Mouse (Mus musculus) layer of hippocampus, adult 11-12 months (tissue): ENCODE results near the gene Aifm1.
"Not testable (repeated sequence)": the region's sequence is repeated elsewhere in the genome, so short reads cannot be mapped to it uniquely, and the experiment has no call there.

Experiments used
- DNase-seq: peaks from one replicate; pipeline ENCODE4 v3.0.0; 2022; ENCODE audit warnings: low spot score

Gene Aifm1

DNA sequence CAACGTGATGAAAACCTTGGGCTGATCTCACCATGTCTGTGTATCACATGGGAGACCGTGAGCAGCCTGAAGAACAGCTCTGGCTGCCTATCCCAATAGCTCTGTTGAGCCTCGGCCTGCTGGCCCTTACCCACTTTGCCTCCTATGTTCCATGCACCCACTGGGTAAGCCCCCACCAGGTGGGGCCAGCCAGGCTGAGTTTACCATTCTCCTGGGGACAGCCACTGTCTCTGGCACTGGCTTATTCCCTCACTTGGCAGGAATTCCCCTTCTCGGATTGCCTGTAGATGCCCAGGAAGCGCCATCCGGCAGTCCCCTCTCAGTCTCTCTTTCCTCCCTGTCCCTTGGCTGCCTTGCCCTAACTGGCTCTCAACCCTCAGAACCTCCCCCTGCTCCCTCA lies 56.4 kb downstream of the Aifm1 start:
- DNase-seq = no peak

DNA sequence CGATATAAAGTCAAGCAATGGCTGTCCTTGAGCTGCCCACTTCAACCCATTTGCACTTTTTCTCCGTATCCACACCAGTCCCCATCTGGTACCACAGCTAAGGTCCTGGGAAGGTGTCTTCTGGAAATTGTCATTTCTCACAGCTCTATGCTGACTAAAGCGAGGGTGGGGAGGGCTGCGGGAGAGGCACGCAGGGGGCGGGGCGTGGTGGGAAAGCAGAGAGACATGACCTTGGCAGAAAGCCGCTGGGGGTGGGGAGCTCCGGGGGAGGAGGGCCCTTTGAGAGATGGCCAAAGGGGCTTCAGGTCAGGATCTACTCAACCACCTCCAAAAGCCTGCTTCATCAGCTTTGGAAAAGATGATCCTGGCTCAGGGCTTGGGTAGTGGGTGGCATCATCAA lies 58.3 kb downstream of the Aifm1 start:
- DNase-seq = no peak

DNA sequence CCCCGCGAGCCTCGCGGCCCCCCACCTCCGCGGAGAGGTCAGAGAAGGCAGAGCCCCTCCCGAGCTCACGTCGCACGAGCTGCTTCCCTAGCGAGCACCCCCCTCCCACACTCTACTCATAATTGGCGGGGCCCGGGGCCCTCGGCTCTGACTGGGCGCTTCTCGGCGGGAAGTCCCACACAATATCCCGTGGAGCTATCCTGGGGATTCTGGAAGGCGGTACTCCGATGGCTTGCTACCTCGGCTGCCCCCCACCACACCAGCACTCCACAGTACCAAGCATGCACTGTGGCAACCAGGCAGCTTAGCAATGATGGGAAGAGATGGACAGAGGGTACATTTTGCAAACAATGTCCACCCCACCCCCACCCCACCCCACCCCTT lies 58.9 kb downstream of the Aifm1 start:
- no peak for DNase-seq

DNA sequence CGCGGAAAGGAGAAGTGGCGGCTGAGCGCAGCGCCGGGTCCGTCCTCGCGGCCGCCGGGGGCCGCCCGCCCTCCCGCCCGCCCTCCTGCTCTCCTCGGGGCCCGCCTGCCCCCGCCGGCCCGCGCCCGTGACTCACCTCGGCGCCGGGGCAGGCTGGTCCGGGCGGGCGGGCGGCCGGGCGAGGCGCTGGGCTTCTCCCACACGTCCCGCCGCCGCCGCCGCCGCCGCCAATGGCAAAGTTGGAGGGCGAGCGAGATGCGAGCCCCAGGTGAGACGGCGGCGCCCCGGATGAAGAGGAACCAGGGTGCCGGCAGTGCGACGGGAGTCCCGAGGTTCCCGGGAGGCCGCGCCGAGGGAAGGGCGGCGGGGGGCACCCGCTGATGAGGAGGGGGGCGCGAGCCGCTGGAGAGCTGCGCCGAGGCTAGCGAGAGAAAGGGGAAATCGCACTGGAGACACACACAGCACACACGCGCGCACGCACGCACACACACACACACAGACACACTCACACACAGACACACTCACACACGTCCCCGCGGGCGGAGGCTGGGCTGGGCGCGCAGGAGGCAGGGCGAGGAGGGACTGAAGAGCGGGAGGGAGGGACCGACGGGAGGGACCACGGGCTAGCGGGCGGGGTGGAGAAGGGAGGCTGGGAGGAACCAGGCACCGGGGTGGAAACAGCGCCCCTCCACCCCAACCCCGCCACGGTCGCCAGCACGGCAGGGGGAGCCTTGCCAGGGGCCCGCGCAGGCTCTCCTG lies 59.4 kb downstream of the Aifm1 start:
- DNase-seq = peak; percentile 39

DNA sequence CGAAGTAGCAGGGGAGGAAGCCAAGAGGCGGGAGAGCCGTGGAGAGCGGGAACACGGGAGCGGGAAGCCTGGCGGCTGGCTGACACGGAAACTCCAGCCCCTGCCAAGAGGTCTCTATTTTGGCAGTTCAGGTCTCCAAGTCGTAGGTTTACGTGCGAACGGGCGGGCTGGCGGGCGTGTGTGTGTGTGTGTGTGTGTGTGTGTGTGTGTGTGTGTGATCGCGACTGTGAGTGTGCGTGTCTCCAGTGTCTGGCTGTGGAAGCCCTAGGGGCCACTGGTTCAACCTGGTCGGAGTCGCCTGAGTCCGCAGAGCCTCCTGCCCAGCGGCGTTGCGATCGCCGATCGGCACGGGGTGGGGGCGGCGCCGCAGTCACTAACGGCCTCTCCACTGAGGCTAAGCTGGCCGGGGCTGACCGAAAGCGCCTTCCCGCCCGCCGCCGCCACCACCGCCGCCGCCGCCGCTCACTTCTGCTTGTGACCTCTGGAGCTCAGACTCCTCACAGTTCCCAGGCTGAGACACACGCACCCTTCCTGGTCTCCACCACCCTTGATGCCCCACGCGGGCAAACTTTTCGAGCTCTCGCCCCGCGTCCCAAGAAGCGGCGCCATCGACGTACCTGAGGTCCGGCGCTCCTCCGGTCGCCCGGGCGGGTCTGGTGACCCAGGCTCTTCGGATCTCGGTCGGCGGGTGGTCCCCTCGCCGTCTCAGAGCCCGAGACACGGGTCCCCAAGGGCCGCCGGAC lies 60.3 kb downstream of the Aifm1 start:
- DNase-seq = no peak

DNA sequence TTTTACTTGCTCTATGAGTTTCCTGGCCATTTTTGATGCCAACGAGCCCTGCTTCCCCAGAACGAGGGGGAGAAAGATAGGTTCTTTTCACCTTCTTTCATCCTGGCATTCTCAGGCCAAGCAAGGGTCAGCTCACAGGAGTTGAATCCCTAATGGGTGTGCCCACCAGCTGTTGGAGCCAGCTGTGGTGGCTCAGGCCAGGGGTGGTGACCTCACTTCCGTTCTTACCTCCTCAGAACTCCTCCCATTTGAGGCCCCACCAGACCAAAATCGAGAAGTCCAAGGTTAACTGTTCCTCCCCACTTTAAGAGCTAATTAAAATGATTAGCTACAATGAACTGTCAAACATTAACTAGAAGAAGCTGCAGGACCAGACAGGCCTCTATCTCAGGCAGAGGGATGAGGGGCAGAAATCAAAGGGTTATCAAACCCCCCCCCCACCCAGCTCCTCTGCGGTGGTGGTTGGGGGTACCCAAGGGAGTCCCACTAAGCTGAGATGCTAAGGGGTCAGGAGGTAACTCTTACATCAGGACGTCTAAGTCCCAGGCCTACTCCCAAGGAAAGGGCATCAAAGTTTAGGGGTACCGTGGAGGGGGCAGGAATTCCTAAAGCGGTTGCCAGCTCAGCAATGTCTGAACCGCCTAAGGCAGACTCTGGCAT lies 61.0 kb downstream of the Aifm1 start:
- DNase-seq = no peak

DNA sequence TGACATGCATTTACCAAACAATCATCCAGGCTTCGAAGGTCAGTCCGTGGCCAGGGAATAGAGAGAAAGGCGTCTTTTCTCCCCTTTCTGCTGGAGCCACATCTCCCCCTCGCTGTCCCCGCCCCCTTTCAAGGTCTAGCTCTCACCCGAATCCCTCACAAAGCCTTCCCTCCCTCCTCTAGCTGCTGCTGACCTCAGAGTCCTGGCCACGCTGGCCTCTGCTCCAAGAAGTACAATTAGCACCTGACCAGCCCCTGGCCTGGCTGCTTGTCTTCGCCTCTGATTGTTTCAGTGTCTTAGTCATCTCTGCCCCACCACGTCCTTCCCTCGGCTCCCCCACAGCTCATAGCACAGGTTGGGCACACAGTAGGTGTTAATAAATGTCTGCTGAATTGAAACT lies 63.7 kb downstream of the Aifm1 start:
- DNase-seq = no peak

DNA sequence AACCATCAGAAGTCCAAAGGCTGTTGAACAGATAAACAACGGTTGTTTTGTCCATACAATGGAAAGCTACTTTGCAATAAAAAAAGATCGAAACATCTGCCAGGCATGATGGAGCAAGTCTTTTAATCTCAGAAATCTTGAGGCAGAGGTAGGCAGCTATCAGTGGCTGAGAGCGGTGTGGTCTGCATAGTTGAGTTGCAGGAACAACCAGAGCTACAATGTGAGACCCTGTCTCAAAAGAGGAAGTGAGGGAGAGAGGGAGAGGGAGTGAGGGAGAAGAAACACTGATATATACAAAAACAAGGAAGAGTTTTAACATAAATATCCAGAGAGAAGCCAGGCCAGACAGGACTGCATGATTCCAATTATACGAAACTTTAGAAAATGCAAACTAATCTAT lies 68.7 kb downstream of the Aifm1 start:
- DNase-seq = no peak

DNA sequence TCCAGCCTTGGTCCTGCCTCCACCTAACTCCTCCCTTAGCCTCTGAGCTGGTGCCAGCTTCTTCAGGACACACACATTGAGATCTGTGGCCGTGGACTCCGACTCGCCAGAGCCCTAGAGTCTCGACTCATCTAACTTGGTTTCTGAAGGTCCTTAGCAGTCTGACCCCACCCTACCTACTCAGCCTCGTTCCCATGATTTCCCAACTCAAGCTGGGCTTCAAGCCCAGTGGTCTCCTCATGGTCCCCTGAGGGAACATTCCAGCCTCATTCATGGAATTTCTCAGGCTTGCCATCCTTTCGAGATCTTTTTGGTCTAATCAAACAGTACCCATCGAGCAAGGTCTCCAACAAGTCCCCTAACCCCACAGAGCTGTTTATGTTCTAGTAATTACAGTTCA lies 71.4 kb downstream of the Aifm1 start:
- DNase-seq = no peak

DNA sequence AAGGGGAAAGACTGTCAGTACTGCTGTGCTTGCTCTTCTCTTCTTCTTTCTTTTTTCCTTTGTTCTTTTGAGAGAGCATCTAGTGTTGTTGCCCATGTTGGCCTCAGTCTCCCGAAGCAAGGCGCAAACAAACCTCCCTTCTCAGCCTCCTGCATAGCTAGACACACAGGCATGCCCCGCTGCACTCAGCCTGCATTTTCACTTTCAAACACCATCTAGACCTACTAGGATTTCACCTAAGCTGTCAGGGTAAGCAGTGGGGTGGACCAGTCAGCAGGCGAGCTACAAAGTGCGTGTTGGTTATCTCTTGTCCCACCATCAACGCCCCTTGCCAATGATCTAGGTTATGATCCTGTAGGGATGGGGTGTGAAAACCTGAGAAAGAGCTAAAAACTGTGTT lies 71.8 kb downstream of the Aifm1 start:
- DNase-seq = no peak

DNA sequence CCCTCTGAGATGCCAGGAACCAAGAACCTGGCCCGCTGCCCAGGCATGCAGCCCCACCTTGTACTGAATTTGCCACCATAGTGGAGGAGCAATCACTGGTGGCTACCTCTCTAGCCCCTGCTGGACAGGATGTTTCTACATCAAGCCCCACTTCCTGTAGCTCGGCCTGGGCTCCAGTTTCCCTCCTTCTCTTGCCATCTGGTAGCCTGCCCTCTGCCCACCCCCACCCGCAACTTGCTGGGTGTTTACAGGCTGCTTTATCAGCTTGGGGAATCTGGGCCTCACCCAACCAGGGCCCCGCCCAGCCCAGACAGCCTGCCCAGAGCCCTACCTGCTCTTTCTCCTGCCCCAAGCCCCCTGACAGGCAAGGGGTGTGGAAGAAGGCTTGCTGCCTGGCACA lies 74.3 kb downstream of the Aifm1 start:
- DNase-seq = no peak

DNA sequence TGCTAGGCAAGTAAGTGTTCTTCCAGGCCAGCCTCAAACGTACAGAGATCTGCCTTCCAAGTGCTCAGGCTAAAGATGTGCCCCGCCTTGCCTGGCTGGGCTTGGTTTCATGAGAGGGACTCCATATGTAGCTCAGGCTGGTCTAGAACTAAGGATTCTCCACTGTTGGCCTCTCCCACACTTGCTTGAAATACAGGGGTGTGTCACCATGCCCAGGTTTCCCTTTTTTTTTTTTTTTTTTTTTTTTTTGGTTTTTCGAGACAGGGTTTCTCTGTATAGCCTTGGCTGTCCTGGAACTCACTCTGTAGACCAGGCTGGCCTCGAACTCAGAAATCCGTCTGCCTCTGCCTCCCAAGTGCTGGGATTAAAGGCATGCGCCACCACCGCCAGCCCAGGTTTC lies 77.3 kb downstream of the Aifm1 start:
- DNase-seq = not testable (repeated sequence)

DNA sequence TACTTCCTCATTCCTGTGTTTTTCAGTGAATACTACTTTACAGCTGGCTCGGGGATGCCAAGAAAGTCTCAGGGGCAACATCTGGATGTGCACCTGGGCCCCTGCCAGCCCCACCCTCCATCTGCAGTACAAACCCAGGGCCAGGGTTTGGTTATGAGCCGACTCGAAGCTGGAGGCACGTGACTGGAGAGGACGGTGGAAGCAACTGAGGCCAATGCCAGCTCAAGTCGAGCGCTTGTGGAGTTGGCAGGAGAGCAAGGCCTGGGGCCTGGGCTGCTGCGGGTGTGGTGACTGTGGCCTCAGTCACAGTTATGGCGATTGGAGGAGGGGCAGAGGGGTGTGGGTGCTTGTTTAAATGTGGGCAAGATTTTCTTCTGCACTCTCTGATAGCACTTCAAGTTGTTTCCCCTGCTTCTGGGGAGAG lies 77.9 kb downstream of the Aifm1 start:
- DNase-seq = no peak

DNA sequence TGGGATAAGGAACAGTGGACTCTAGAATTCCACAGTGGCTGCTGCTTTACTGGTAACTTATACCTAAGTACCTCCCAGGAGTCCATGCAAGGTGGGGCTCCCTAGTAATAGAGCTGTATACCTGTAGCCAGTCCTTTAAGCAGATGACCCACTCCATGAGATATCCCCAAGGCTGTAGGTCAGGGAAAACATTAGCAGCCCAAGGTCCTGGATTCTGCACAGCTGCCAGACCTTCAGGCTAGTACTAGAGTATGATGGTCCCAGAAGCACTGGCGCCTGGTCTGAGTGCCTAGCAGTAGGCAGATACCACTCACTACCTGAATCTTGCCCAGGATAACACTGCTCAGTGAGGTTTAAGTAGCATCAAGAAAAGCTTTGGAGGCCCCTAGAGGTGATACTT lies 79.1 kb downstream of the Aifm1 start:
- DNase-seq = no peak

DNA sequence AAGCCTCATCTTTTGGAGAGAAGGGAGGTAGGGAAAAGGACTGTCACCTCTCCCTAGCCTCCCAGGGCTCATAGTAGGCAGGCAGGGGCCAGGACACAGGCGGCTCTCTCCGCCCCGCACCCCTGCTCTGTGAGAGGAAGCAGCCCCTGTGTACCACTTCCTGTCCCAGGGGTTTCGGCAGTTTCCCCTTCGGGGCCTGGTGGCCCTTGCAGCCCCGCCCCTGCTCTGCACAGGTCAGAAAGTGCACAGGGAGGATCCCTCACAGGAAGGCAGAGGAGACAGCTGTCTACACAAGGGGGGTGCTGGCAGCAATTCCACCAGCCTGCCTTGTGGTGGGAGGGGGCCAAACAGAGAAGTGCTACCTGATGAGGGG lies 79.8 kb downstream of the Aifm1 start:
- DNase-seq = no peak

DNA sequence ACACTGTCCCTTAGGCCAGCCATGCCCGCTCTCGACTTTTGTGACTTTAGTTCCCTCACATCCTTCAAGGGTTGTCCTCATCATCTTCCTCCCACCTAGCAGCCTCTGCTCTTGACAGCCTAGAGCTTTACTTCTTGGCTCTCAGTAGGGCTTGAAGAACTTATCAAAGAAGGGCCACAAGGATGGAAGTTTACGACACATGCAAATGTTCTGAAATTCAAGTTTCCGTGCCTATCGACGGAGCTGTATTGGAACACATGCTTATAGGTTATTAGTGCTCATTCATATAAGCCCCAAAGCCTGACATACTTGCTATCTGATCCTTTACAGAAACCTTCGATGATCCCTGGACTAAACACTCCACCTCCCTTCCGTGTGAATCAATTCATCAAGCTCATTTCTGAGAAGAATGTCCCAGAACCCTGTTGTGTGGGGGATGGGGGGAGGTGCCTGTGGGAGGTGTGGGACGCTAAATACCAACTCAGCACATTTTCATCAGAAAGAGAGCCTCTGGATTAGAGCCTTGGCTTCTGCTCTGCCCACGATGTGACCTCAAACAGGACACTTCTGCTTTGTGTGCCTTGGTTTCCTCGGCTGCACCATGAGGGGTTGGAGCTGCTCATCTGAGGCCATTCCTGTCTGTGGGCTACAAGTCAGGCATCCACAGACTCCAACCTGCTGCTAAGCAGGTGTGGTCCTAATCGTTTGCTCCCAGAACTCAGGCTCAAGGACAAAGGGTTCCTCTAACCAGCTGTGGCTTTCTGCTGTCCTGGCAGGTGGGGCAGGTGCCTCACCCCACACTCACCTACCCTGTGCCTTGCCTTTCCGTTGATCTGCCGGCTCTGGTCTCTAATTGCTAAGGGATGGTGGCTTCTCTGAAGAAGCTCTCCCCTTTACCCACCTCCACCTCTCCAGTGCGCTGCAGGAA lies 80.5 kb downstream of the Aifm1 start:
- DNase-seq = no peak

DNA sequence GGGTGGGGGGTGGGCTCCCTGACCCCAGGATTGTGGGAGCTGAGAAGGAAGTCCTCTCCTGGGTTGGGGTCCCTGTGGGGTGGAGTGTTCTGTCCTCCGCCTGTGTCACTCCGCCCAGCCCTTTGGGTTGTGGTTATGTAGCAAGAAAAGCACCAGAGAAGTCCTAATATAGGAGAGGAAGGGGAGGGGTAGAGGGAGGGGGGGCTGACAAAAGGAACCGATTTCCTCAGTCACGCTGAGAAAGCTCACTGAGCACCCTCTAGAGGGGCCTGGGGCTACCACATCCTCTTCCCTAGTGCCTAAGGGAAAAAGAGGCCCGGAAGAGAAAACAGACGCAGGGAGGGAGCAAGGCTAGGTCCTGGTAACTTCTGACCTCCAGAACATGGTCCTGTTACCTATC lies 83.8 kb downstream of the Aifm1 start:
- no peak for DNase-seq

DNA sequence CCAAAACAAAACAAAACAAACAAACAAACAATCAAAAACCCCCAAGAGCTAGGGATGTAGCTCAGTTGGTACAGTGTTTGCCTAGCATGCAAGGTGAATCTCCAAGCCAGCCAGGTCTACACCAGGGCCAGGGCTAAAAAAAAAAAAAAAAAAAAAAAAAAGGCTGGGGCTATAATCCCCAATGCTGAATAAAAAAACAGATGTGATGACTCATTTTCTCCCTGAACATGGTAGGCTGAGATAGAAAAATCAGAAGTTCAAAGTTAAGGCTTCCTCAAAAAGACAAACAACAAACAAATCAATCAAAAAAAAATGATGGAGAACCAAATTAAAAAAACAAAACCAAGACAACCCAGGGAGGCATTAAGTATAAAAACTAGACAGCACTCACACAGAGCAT lies 84.3 kb downstream of the Aifm1 start:
- DNase-seq = no peak

DNA sequence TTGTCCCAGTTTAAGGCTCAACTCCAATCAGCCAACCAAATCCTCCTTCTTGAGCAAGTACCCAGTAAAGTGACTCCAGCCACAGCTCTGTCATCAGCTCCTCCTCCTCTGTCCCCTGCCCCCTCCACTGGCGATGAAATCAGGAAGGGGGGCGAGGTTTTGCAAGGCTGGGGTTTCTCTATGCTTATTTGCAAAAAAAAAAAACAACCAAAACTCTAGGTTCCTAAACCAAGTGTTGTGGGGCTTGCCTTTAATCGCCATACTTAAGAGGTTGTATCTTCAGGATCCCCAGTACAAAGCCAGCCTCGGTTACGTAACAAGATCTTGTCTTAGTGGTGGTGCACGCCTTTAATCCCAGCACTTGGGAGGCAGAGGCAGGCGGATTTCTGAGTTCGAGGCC lies 84.7 kb downstream of the Aifm1 start:
- DNase-seq = no peak

DNA sequence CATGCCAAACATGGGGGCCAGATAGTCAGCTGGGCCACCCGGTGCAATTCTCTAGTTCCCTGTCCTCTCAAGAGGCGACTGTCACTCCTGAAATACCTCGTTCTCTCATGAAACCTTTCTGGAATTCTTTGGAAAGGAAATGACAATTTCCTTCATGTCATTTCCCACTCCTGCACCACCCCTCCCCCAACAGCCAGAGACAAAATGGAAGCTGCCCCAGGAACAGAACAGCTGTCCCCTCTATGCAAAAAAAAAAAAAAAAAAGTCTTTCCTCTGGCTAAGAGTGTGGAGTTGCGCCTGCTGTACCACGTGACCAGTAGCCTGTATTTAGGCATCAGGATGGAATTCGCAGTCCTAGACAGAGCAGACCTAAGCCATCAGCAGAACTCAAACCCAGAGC lies 85.1 kb downstream of the Aifm1 start:
- no peak for DNase-seq

DNA sequence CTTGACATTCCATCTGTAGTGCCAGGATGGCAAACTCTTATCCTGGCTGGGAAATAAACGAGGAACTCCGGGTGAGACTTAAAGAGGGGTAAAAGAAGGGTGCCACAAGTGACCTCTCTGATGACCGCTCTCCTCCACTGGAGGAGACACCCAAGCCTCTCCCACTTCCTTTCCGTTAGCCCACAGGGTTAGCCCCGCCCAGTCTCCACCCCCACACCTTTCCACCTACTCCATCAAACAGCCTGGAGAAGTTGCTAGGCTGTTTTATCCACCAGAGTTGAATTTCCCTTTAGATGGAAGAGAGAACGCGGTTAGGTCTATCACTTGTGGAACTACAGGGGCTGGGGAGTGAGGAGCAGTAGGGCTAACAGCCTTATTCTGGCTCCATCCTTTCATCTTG lies 88.1 kb downstream of the Aifm1 start:
- no peak for DNase-seq
